9 mouse cellular contexts compared by ENCODE assay signal in the genomic region with DNA sequence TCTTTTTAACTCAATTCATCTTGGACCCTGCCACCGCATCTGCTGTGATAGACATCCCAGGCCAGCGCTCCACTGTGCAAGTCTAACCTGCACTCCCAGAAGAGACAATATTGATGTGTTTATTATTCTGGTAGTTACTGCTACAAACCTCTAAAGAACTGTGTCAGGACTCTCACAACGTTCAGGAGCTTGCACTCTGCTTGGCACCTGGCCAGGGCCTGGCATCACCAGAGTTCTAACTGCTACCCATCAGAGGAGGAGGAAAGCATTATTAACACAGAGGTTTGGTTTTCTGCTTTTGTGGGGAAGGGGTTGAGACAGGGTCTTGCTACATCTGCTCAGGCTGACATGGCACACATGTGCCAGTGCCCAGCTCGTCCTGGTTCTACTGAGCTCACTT. TPM values are rescaled to one million over a fixed set of nuclear protein-coding genes. Genes with fewer than 3 reads are reported as not detected.
DNase-seq lines count a peak whose midpoint lies in the region; ATAC-seq and TF ChIP-seq lines count a peak whose summit lies in the region.
"Had no signal": no experiment of that assay in that cellular context is flagged by ENCODE, and none has a peak within 500 bp of the region (broad histone marks: within the 10 kb centered on the region; RNA-seq: fewer than 3 reads in every experiment).

No protein-coding gene starts in this region.

- DNase-seq in hindbrain, postnatal 0 days (ENCODE audit: low spot score): peak; percentile 63
- no peak for DNase-seq in hindbrain, embryonic 11.5 days (ENCODE audit: low spot score)
- DNase-seq in right cerebral cortex, postnatal 4 days: peak; percentile 59
- no peak for DNase-seq in right cerebral cortex, adult 18-20 months
- peak; percentile 58 for DNase-seq in cerebellum, adult 9-11 months
- DNase-seq in embryo, embryonic 10 days (ENCODE audit: low spot score): no peak
- DNase-seq in frontal cortex, adult 2 months (ENCODE audit: extremely low spot score in 1 of 2, low spot score in 1 of 2): no peak

- ATAC-seq in hindbrain, postnatal 0 days: no peak
- no peak for ATAC-seq in hindbrain, embryonic 11.5 days (ENCODE audit: low FRiP score)

- 0 out of 2 replicates have a peak, but pooled peaks cover 3% of the 10 kb centered on the region for H3K4me1 ChIP-seq in hindbrain, postnatal 0 days (ENCODE audit: insufficient read depth, low read length)
- H3K4me1 ChIP-seq in hindbrain, embryonic 11.5 days (replicated peaks; ENCODE audit: control insufficient read depth, insufficient read depth, low read length): no peaks in the 10 kb centered on the region
- H3K4me1 ChIP-seq: forebrain, embryonic 10.5 days had no signal

- no peak overlapping the region for H3K4me3 ChIP-seq in hindbrain, postnatal 0 days (ENCODE audit: low read length)
- H3K4me3 ChIP-seq in hindbrain, embryonic 11.5 days (ENCODE audit: low read depth, low read length): no peak overlapping the region
- H3K4me3 ChIP-seq: forebrain, embryonic 10.5 days had no signal

- WGBS in hindbrain, postnatal 0 days: 46% methylated on average over 4 of the region's 4 CpGs
- 81% methylated on average over 4 of the region's 4 CpGs for WGBS in hindbrain, embryonic 11.5 days

- TF ChIP-seq CTCF in hindbrain, postnatal 0 days (IDR thresholded peaks at IDR 0.05; ENCODE audit: low read depth): no peak

- no peaks in the 10 kb centered on the region for H3K36me3 ChIP-seq in hindbrain, postnatal 0 days (ENCODE audit: insufficient read depth, low read length)
- H3K36me3 ChIP-seq in hindbrain, embryonic 11.5 days (ENCODE audit: control insufficient read depth, insufficient read depth, low read length): no peaks in the 10 kb centered on the region
- H3K36me3 ChIP-seq: forebrain, embryonic 10.5 days had no signal

- H3K4me2 ChIP-seq in hindbrain, postnatal 0 days (ENCODE audit: low read depth, low read length): no peak overlapping the region
- no peak overlapping the region for H3K4me2 ChIP-seq in hindbrain, embryonic 11.5 days (replicated peaks; ENCODE audit: low read depth, low read length)
- H3K4me2 ChIP-seq: liver, embryonic 11.5 days had no signal

- H3K9me3 ChIP-seq in hindbrain, postnatal 0 days (ENCODE audit: low read length): no peaks in the 10 kb centered on the region
- no peaks in the 10 kb centered on the region for H3K9me3 ChIP-seq in hindbrain, embryonic 11.5 days (ENCODE audit: control insufficient read depth, low read length)
- H3K9me3 ChIP-seq: forebrain, embryonic 10.5 days had no signal

- no peak overlapping the region for H3K27ac ChIP-seq in hindbrain, postnatal 0 days
- H3K27ac ChIP-seq in hindbrain, embryonic 11.5 days (ENCODE audit: low read depth, low read length): no peak overlapping the region
- H3K27ac ChIP-seq: forebrain, embryonic 10.5 days had no signal

- H3K9ac ChIP-seq in hindbrain, postnatal 0 days (replicated peaks; ENCODE audit: low read length): no peak overlapping the region
- no peak overlapping the region for H3K9ac ChIP-seq in hindbrain, embryonic 11.5 days (ENCODE audit: low read depth, low read length)

- H3K27me3 ChIP-seq in hindbrain, postnatal 0 days (ENCODE audit: insufficient read depth, low read length): no peaks in the 10 kb centered on the region
- no peaks in the 10 kb centered on the region for H3K27me3 ChIP-seq in hindbrain, embryonic 11.5 days (ENCODE audit: control insufficient read depth, insufficient read depth, low read length)

RNA-seq across cellular contexts. Expression of a gene that starts 45.0 kb away (rescaled TPM):
- 120 and 157 TPM in 2 replicates for total RNA-seq in hindbrain, postnatal 0 days (2014; rRNA removed)
- 66.0 and 68.5 TPM in 2 replicates for polyA plus RNA-seq in hindbrain, postnatal 0 days (2015; fragmentation: Nextera tagmentation; extraction: Ambion mirVana)
- 65.3 and 83.1 TPM in 2 replicates for polyA plus RNA-seq in hindbrain, embryonic 11.5 days (2014; fragmentation: Nextera tagmentation; extraction: Ambion mirVana)
- polyA plus RNA-seq in frontal cortex, adult 2 months (2012; rRNA removed): 135 and 138 TPM in 2 replicates

Comparison
In these comparisons a context has a peak if more than half of its experiments do, and no peak if none do; other contexts are left out.
1. DNase-seq: peak in hindbrain, postnatal 0 days (single experiment), right cerebral cortex, postnatal 4 days (single experiment) and cerebellum, adult 9-11 months (single experiment); none in hindbrain, embryonic 11.5 days (single experiment), right cerebral cortex, adult 18-20 months (single experiment), embryo, embryonic 10 days (single experiment) and frontal cortex, adult 2 months (0 of 2).